Mouse (Mus musculus): ENCODE measurements around the gene Slc4a1ap. TPM values are rescaled to one million over a fixed set of nuclear protein-coding genes. Genes with fewer than 3 reads are reported as not detected.

Gene Slc4a1ap
- total RNA-seq, 2 experiments from 2014 or later = 21.2 to 21.4 TPM

Other genes starting within 250 kb of the Slc4a1ap start
- gene Ift172, start 235.9 kb upstream of the Slc4a1ap start, total RNA-seq (2021) = 10 to 100 TPM; 27.1 to 38.4 TPM
- gene Fndc4, start 230.9 kb upstream of the Slc4a1ap start, total RNA-seq (2021) = 1 to 10 TPM; 6.6 to 7.8 TPM
- not detected for gene Gckr, start 229.6 kb upstream of the Slc4a1ap start, total RNA-seq (2021)
- gene Zfp512, start 74.6 kb upstream of the Slc4a1ap start, total RNA-seq (2021) = 10 to 100 TPM; 22.6 to 26.9 TPM
- under 1 TPM; 0.38 to 0.55 TPM for gene 4930548H24Rik, start 41.3 kb upstream of the Slc4a1ap start, total RNA-seq (2021)
- gene Gpn1, start 32.3 kb upstream of the Slc4a1ap start, total RNA-seq (2021) = 10 to 100 TPM; 25.9 to 28.3 TPM
- gene Supt7l, start 812 bp downstream of the Slc4a1ap start, total RNA-seq (2021) = 10 to 100 TPM; 16.1 to 16.4 TPM
- 100 to 1,000 TPM; 276 to 287 TPM for gene Mrpl33, start 69.9 kb downstream of the Slc4a1ap start, total RNA-seq (2021)
- 1 to 10 TPM; 4.5 to 4.6 TPM for gene Rbks, start 170.6 kb downstream of the Slc4a1ap start, total RNA-seq (2021)
- 10 to 100 TPM; 43.1 to 43.9 TPM for gene Babam2, start 170.7 kb downstream of the Slc4a1ap start, total RNA-seq (2021)

Data from heart, postnatal 4 days (tissue).